Mouse (Mus musculus): ENCODE results near the gene Ifrd2.

DNA sequence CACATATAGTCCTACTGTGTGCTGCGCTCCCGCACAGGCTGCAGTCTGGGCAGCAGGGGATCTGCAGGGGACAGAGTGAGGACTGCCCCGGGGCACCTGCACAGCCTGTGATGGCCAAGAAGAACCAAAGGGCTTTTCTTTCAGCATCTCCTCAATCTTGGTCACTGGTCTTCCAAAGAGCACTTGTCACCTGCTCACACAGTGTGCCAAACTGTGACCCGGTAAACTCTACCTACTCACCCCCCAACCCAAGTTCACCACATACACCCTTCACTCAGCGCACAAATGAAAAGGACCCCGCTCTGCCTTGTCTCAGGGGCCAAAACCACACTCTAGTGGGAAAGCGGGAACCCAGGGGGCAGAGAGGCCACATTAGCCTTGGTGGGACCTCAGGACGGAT, 44.4 kb downstream of the Ifrd2 start:
- TF ChIP-seq CHD2 (IDR thresholded peaks at IDR 0.05; ENCODE audit: low read depth, low read length) = no peak
- no peak for TF ChIP-seq MAFK (IDR thresholded peaks at IDR 0.05; ENCODE audit: insufficient read depth, low read depth, low read length)
- TF ChIP-seq HCFC1 (IDR thresholded peaks at IDR 0.05; ENCODE audit: borderline replicate concordance, insufficient read depth, low read length) = no peak
- no peak for TF ChIP-seq ZNF384 (IDR thresholded peaks at IDR 0.05; ENCODE audit: low read depth, low read length)
- TF ChIP-seq ZC3H11A (IDR thresholded peaks at IDR 0.05; ENCODE audit: borderline replicate concordance, low read depth, low read length) = no peak

Data from ES-E14 (cell line).